8 mouse cellular contexts compared by ENCODE assay signal in the genomic region with DNA sequence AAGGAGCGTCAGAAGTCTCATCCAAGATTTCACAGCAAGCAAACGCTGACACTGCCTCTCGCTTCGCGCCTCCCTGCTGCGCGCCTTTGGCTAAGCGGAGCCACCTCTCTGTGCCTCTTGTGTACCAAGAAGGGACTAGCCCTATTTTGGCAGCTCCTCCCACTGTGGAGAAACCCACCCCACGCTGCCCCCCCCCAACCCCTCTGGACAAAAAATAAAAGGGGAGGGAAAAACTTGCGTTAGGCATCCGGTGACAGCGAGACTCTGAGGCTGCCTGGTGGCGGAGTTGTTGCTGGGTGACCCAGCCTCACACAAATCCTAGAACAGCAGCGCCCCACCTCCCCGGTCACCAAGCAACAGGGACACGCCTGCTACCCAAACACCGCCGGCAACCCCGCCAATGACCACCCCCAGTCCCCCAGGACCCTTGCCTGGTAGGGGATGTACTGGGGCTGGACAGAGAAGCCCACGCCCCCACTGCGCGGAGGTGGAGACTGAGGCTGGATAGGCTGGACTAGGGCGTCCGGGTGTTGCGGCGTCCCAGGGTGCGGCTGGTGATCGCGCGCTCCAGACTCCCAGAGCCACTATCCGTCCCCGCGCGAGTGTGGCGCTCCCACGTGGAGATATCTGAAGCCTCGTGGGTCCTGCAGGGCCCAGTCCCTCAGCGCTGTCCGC. TPM values are rescaled to one million over a fixed set of nuclear protein-coding genes. Genes with fewer than 3 reads are reported as not detected.
DNase-seq lines count a peak whose midpoint lies in the region; ATAC-seq and TF ChIP-seq lines count a peak whose summit lies in the region.

No protein-coding gene starts in this region.

- peak overlapping the region; percentile 100 for H3K4me2 ChIP-seq in forebrain, postnatal 0 days (ENCODE audit: low read depth)
- peak overlapping the region; percentile 91 for H3K4me2 ChIP-seq in hindbrain, embryonic 11.5 days (replicated peaks; ENCODE audit: low read depth, low read length)
- H3K4me2 ChIP-seq in liver, embryonic 11.5 days = peak overlapping the region; percentile 99
- peak overlapping the region; percentile 100 for H3K4me2 ChIP-seq in midbrain, embryonic 16.5 days (ENCODE audit: low read length)
- peak overlapping the region; percentile 97 for H3K4me2 ChIP-seq in stomach, embryonic 16.5 days (ENCODE audit: low read depth, low read length)

- H3K9me3 ChIP-seq in forebrain, postnatal 0 days (ENCODE audit: low read length) = no peaks in the 10 kb centered on the region
- H3K9me3 ChIP-seq in hindbrain, embryonic 11.5 days (ENCODE audit: control insufficient read depth, low read length) = no peaks in the 10 kb centered on the region
- H3K9me3 ChIP-seq in liver, embryonic 11.5 days (ENCODE audit: control insufficient read depth, low read length) = no peaks in the 10 kb centered on the region
- H3K9me3 ChIP-seq in midbrain, embryonic 16.5 days (replicated peaks; ENCODE audit: control insufficient read depth, low read length, poor library complexity, severe bottlenecking) = no peaks in the 10 kb centered on the region
- H3K9me3 ChIP-seq in stomach, embryonic 16.5 days (replicated peaks; ENCODE audit: control insufficient read depth, low read length) = no peaks in the 10 kb centered on the region

- H3K27ac ChIP-seq in left cerebral cortex, adult 2 months = peak overlapping the region; percentile 9; the same call in 1 of the 2 replicates
- H3K27ac ChIP-seq in forebrain, postnatal 0 days (ENCODE audit: low read depth, low read length) = peak overlapping the region; percentile 55
- 0 out of 2 replicates have a peak overlapping the region, but pooled peaks have one; percentile 42 for H3K27ac ChIP-seq in hindbrain, embryonic 11.5 days (ENCODE audit: low read depth, low read length)
- H3K27ac ChIP-seq in liver, embryonic 11.5 days (ENCODE audit: low read depth, low read length) = no peak overlapping the region
- H3K27ac ChIP-seq in midbrain, embryonic 16.5 days (ENCODE audit: low read length) = peak overlapping the region; percentile 63
- peak overlapping the region; percentile 48 for H3K27ac ChIP-seq in stomach, embryonic 16.5 days (ENCODE audit: low read length)

- intact Hi-C loops in left cerebral cortex, adult 2 months (cut with DNase I) = loop anchor here (5.0 kb wide), 1 partner anchor 228 kb away; no protein-coding TSS in a partner anchor
- intact Hi-C loops in left cerebral cortex, postnatal 36 days (cut with DNase I) = loop anchor here (2.0 kb wide), 1 partner anchor 41 kb away; no protein-coding TSS in a partner anchor

- peaks cover 15% of the 10 kb centered on the region; the same call in 1 of the 2 replicates for H3K4me1 ChIP-seq in forebrain, postnatal 0 days (ENCODE audit: insufficient read depth)
- H3K4me1 ChIP-seq in hindbrain, embryonic 11.5 days (replicated peaks; ENCODE audit: control insufficient read depth, insufficient read depth, low read length) = peaks cover 5% of the 10 kb centered on the region
- H3K4me1 ChIP-seq in liver, embryonic 11.5 days (replicated peaks; ENCODE audit: control insufficient read depth, insufficient read depth, low read length) = peaks cover 18% of the 10 kb centered on the region
- peaks cover 22% of the 10 kb centered on the region for H3K4me1 ChIP-seq in midbrain, embryonic 16.5 days (ENCODE audit: control insufficient read depth, insufficient read depth, low read length)
- peaks cover 19% of the 10 kb centered on the region for H3K4me1 ChIP-seq in stomach, embryonic 16.5 days (ENCODE audit: control insufficient read depth, insufficient read depth, low read length)

- peak; percentile 70 for ATAC-seq in forebrain, postnatal 0 days
- ATAC-seq in hindbrain, embryonic 11.5 days (ENCODE audit: low FRiP score) = peak; percentile 85
- ATAC-seq in liver, embryonic 11.5 days (replicated peaks; ENCODE audit: low FRiP score) = peak; percentile 75
- ATAC-seq in midbrain, embryonic 16.5 days = peak; percentile 73
- peak; percentile 85 for ATAC-seq in stomach, embryonic 16.5 days (ENCODE audit: insufficient read depth, low FRiP score)

- under 1% methylated on average over 39 of the region's 39 CpGs for WGBS in forebrain, postnatal 0 days
- under 1% methylated on average over 39 of the region's 39 CpGs for WGBS in hindbrain, embryonic 11.5 days
- WGBS in liver, embryonic 11.5 days = under 1% methylated on average over 39 of the region's 39 CpGs
- WGBS in midbrain, embryonic 16.5 days = under 1% methylated on average over 39 of the region's 39 CpGs
- under 1% methylated on average over 39 of the region's 39 CpGs for WGBS in stomach, embryonic 16.5 days

- no peaks in the 10 kb centered on the region for H3K27me3 ChIP-seq in forebrain, postnatal 0 days (ENCODE audit: insufficient read depth, low read length)
- no peaks in the 10 kb centered on the region for H3K27me3 ChIP-seq in hindbrain, embryonic 11.5 days (ENCODE audit: control insufficient read depth, insufficient read depth, low read length)
- H3K27me3 ChIP-seq in liver, embryonic 11.5 days (replicated peaks; ENCODE audit: control insufficient read depth, insufficient read depth, low read length) = no peaks in the 10 kb centered on the region; the same call in none of the 2 replicates
- no peaks in the 10 kb centered on the region for H3K27me3 ChIP-seq in midbrain, embryonic 16.5 days (ENCODE audit: control insufficient read depth, insufficient read depth, low read depth, low read length)
- H3K27me3 ChIP-seq in stomach, embryonic 16.5 days (ENCODE audit: control insufficient read depth, insufficient read depth, low read length) = no peaks in the 10 kb centered on the region

- no peaks in the 10 kb centered on the region for H3K36me3 ChIP-seq in forebrain, postnatal 0 days (ENCODE audit: insufficient read depth)
- H3K36me3 ChIP-seq in hindbrain, embryonic 11.5 days (ENCODE audit: control insufficient read depth, insufficient read depth, low read length) = no peaks in the 10 kb centered on the region
- H3K36me3 ChIP-seq in liver, embryonic 11.5 days (ENCODE audit: control insufficient read depth, insufficient read depth, low read length) = no peaks in the 10 kb centered on the region
- no peaks in the 10 kb centered on the region for H3K36me3 ChIP-seq in midbrain, embryonic 16.5 days (ENCODE audit: control insufficient read depth, insufficient read depth, low read length)
- H3K36me3 ChIP-seq in stomach, embryonic 16.5 days (ENCODE audit: control insufficient read depth, insufficient read depth, low read length) = no peaks in the 10 kb centered on the region

- no peak for TF ChIP-seq CTCF in left cerebral cortex, adult 2 months (IDR thresholded peaks at IDR 0.05)
- TF ChIP-seq CTCF in forebrain, postnatal 0 days (IDR thresholded peaks at IDR 0.05; ENCODE audit: low read depth) = no peak

- H3K4me3 ChIP-seq in left cerebral cortex, adult 2 months = peak overlapping the region; percentile 64
- peak overlapping the region; percentile 57 for H3K4me3 ChIP-seq in forebrain, postnatal 0 days (ENCODE audit: low read depth, low read length)
- peak overlapping the region; percentile 66 for H3K4me3 ChIP-seq in hindbrain, embryonic 11.5 days (ENCODE audit: low read depth, low read length)
- H3K4me3 ChIP-seq in liver, embryonic 11.5 days (ENCODE audit: low read depth, low read length) = peak overlapping the region; percentile 63
- H3K4me3 ChIP-seq in midbrain, embryonic 16.5 days (ENCODE audit: low read depth, low read length) = peak overlapping the region; percentile 59
- peak overlapping the region; percentile 55 for H3K4me3 ChIP-seq in stomach, embryonic 16.5 days (replicated peaks; ENCODE audit: low read length)

- peak in 1 of 2 experiments; percentile 33 for DNase-seq in left cerebral cortex, adult 2 months (ENCODE audit: extremely low spot score in 1 of 2, low spot score in 2 of 2)
- DNase-seq in left cerebral cortex, postnatal 36 days (ENCODE audit: low spot score in 2 of 2) = no peak
- DNase-seq in cerebellum, adult 9-11 months = peak; percentile 40
- DNase-seq in forebrain, postnatal 0 days = peak; percentile 67
- DNase-seq in hindbrain, embryonic 11.5 days (ENCODE audit: low spot score) = peak; percentile 81
- peak; percentile 83 for DNase-seq in liver, embryonic 11.5 days (ENCODE audit: low spot score)

- peak overlapping the region; percentile 59 for H3K9ac ChIP-seq in forebrain, postnatal 0 days
- H3K9ac ChIP-seq in hindbrain, embryonic 11.5 days (ENCODE audit: low read depth, low read length) = peak overlapping the region; percentile 58
- peak overlapping the region; percentile 57 for H3K9ac ChIP-seq in liver, embryonic 11.5 days (ENCODE audit: low read depth, low read length)
- peak overlapping the region; percentile 73 for H3K9ac ChIP-seq in midbrain, embryonic 16.5 days (ENCODE audit: low read depth, low read length)
- peak overlapping the region; percentile 60 for H3K9ac ChIP-seq in stomach, embryonic 16.5 days (ENCODE audit: low read length)

RNA-seq across cellular contexts. Expression of gene Akna, which starts 6.9 kb away (rescaled TPM):
- 1 to 10 TPM; 3.4 TPM for total RNA-seq in left cerebral cortex, adult 2 months (2021)
- 1 to 10 TPM; 2.5 to 4.4 TPM for total RNA-seq in left cerebral cortex, postnatal 36 days (2021)
- 3.5 and 6.1 TPM in 2 replicates for total RNA-seq in forebrain, postnatal 0 days (2014; rRNA removed)
- polyA plus RNA-seq in forebrain, postnatal 0 days (2015; fragmentation: Nextera tagmentation; extraction: Ambion mirVana) = 1.2 and 3.8 TPM in 2 replicates
- polyA plus RNA-seq in hindbrain, embryonic 11.5 days (2014; fragmentation: Nextera tagmentation; extraction: Ambion mirVana) = 5.7 and 6.1 TPM in 2 replicates
- polyA plus RNA-seq in liver, embryonic 11.5 days (2014; fragmentation: Nextera tagmentation; extraction: Ambion mirVana) = 8.8 and 8.9 TPM in 2 replicates
- polyA plus RNA-seq in midbrain, embryonic 16.5 days (2015; fragmentation: Nextera tagmentation; extraction: Ambion mirVana) = 5.3 and 6.0 TPM in 2 replicates
- polyA plus RNA-seq in stomach, embryonic 16.5 days (2015; fragmentation: Nextera tagmentation; extraction: Ambion mirVana) = 6.2 and 7.0 TPM in 2 replicates

RNA-seq across cellular contexts. Expression of gene Orm2, which starts 47.8 kb away (rescaled TPM):
- total RNA-seq in left cerebral cortex, adult 2 months (2021) = not detected
- total RNA-seq in left cerebral cortex, postnatal 36 days (2021) = not detected
- not detected in 2 replicates for total RNA-seq in forebrain, postnatal 0 days (2014; rRNA removed)
- not detected in 2 replicates for polyA plus RNA-seq in forebrain, postnatal 0 days (2015; fragmentation: Nextera tagmentation; extraction: Ambion mirVana)
- polyA plus RNA-seq in hindbrain, embryonic 11.5 days (2014; fragmentation: Nextera tagmentation; extraction: Ambion mirVana) = not detected in 2 replicates
- not detected in 2 replicates for polyA plus RNA-seq in liver, embryonic 11.5 days (2014; fragmentation: Nextera tagmentation; extraction: Ambion mirVana)
- polyA plus RNA-seq in midbrain, embryonic 16.5 days (2015; fragmentation: Nextera tagmentation; extraction: Ambion mirVana) = not detected in 2 replicates
- polyA plus RNA-seq in stomach, embryonic 16.5 days (2015; fragmentation: Nextera tagmentation; extraction: Ambion mirVana) = not detected in 2 replicates

RNA-seq across cellular contexts. Expression of gene Orm3, which starts 54.1 kb away (rescaled TPM):
- total RNA-seq in left cerebral cortex, adult 2 months (2021) = not detected
- not detected for total RNA-seq in left cerebral cortex, postnatal 36 days (2021)
- not detected in 2 replicates for total RNA-seq in forebrain, postnatal 0 days (2014; rRNA removed)
- not detected in 2 replicates for polyA plus RNA-seq in forebrain, postnatal 0 days (2015; fragmentation: Nextera tagmentation; extraction: Ambion mirVana)
- not detected in 2 replicates for polyA plus RNA-seq in hindbrain, embryonic 11.5 days (2014; fragmentation: Nextera tagmentation; extraction: Ambion mirVana)
- not detected in 2 replicates for polyA plus RNA-seq in liver, embryonic 11.5 days (2014; fragmentation: Nextera tagmentation; extraction: Ambion mirVana)
- polyA plus RNA-seq in midbrain, embryonic 16.5 days (2015; fragmentation: Nextera tagmentation; extraction: Ambion mirVana) = not detected in 2 replicates
- not detected in 2 replicates for polyA plus RNA-seq in stomach, embryonic 16.5 days (2015; fragmentation: Nextera tagmentation; extraction: Ambion mirVana)

Comparison
In these comparisons a context has a peak if more than half of its experiments do, and no peak if none do; other contexts are left out.
1. DNase-seq: peak in cerebellum, adult 9-11 months (single experiment), forebrain, postnatal 0 days (single experiment), hindbrain, embryonic 11.5 days (single experiment) and liver, embryonic 11.5 days (single experiment); none in left cerebral cortex, postnatal 36 days (0 of 2).
2. Peak in every context shown above with its lines, with median percentiles within 50 percentile points of each other: H3K4me3 ChIP-seq, ATAC-seq, H3K4me2 ChIP-seq and H3K9ac ChIP-seq.